Mouse (Mus musculus) MEL (cell line): Measurements from ENCODE around the gene Gapdh. TPM values are rescaled to one million over a fixed set of nuclear protein-coding genes. Genes with fewer than 3 reads are reported as not detected.

Experiments used
- DNase-seq: peaks from one replicate; pipeline ENCODE4 v3.0.0; 2011; ENCODE audit warnings: low read depth, low spot score
- H3K27ac ChIP-seq: 2 replicates; pipeline ENCODE4 v1.5.1; 2012; ENCODE audit warnings: low read depth, mild to moderate bottlenecking, control low read depth, low read length, moderate library complexity; ENCODE audit not compliant: control insufficient read depth
- H3K27me3 ChIP-seq, 2 experiments: fragments of 150-350 bp in 1 of 2; sonication (generic) in 1 of 2; 2 replicates each; pipeline ENCODE4 v1.6.1; 2012; ENCODE audit warnings: low read length in 2 of 2, mild to moderate bottlenecking in 2 of 2, improper control_type of control experiment in 1 of 2, moderate library complexity in 1 of 2; ENCODE audit not compliant: insufficient read depth in 2 of 2, control insufficient read depth in 1 of 2
- H3K36me3 ChIP-seq, 2 experiments: 2 replicates each; pipeline ENCODE4 v1.6.1; 2012 to 2014; ENCODE audit warnings: low read length in 2 of 2, improper control_type of control experiment in 1 of 2, inconsistent platforms in 1 of 2, mild to moderate bottlenecking in 1 of 2; ENCODE audit not compliant: insufficient read depth in 2 of 2, control insufficient read depth in 1 of 2
- H3K4me1 ChIP-seq, 2 experiments: fragments of 150-350 bp in 1 of 2; sonication (generic) in 1 of 2; 2 replicates each; pipeline ENCODE4 v1.6.1; 2012; ENCODE audit warnings: low read length in 2 of 2, improper control_type of control experiment in 1 of 2, mild to moderate bottlenecking in 1 of 2; ENCODE audit not compliant: insufficient read depth in 2 of 2, control insufficient read depth in 1 of 2
- H3K4me3 ChIP-seq, 2 experiments: fragments of 150-350 bp in 1 of 2; sonication (generic) in 1 of 2; 2 replicates each; pipeline ENCODE4 v1.5.1; 2012; ENCODE audit warnings: low read depth in 2 of 2, low read length in 2 of 2, mild to moderate bottlenecking in 2 of 2, moderate library complexity in 2 of 2, control low read depth in 1 of 2, improper control_type of control experiment in 1 of 2; ENCODE audit not compliant: control insufficient read depth in 1 of 2, insufficient read depth in 1 of 2
- H3K79me2 ChIP-seq: 2 replicates; pipeline ENCODE4 v1.6.1; 2012; ENCODE audit warnings: mild to moderate bottlenecking, low read length, moderate library complexity; ENCODE audit not compliant: control insufficient read depth, poor library complexity, insufficient read depth
- H3K9ac ChIP-seq: 2 replicates; pipeline ENCODE4 v1.6.1; 2012; ENCODE audit warnings: low read depth, mild to moderate bottlenecking, control low read depth, low read length, moderate library complexity; ENCODE audit not compliant: control insufficient read depth, poor library complexity, severe bottlenecking
- H3K9me3 ChIP-seq: fragments of 150-350 bp; sonication (generic); replicated peaks from 2 replicates; pipeline ENCODE4 v1.6.1; 2012; ENCODE audit warnings: mild to moderate bottlenecking, low read length, improper control_type of control experiment, moderate library complexity; ENCODE audit not compliant: insufficient read depth
- BHLHE40 ChIP-seq: IDR thresholded peaks from 2 replicates; pipeline ENCODE4 v1.6.1; 2012; ENCODE audit warnings: low read depth, mild to moderate bottlenecking, inconsistent platforms, low read length, improper control_type of control experiment, borderline replicate concordance
- CHD2 ChIP-seq: IDR thresholded peaks from 2 replicates; pipeline ENCODE4 v1.6.1; 2011; ENCODE audit warnings: low read length, improper control_type of control experiment
- CTCF ChIP-seq, 3 experiments: IDR thresholded peaks in 2 of 3; conservative IDR thresholded peaks in 1 of 3; 2 replicates each; pipeline ENCODE4 v1.5.1; 2011 to 2012; ENCODE audit warnings: low read length in 3 of 3, low read depth in 2 of 3, mild to moderate bottlenecking in 2 of 3, improper control_type of control experiment in 1 of 3, inconsistent platforms in 1 of 3, mixed read lengths in 1 of 3, moderate library complexity in 1 of 3; ENCODE audit not compliant: control insufficient read depth in 1 of 3, insufficient read depth in 1 of 3, poor library complexity in 1 of 3, severe bottlenecking in 1 of 3
- E2F4 ChIP-seq: IDR thresholded peaks from 2 replicates; pipeline ENCODE4 v1.6.1; 2011; ENCODE audit warnings: low read depth, low read length, improper control_type of control experiment, borderline replicate concordance
- EP300 ChIP-seq, 2 experiments: IDR thresholded peaks; 2 replicates each; pipeline ENCODE4 v1.6.1; 2011; ENCODE audit warnings: improper control_type of control experiment in 2 of 2, low read length in 2 of 2, low read depth in 1 of 2, mild to moderate bottlenecking in 1 of 2
- ETS1 ChIP-seq: IDR thresholded peaks from 2 replicates; pipeline ENCODE4 v1.6.1; 2012; ENCODE audit warnings: low read depth, mild to moderate bottlenecking, inconsistent platforms, low read length, improper control_type of control experiment, moderate library complexity
- GABPA ChIP-seq: IDR thresholded peaks from 2 replicates; pipeline ENCODE4 v1.6.1; 2012; ENCODE audit warnings: low read depth, mild to moderate bottlenecking, inconsistent platforms, low read length, improper control_type of control experiment, moderate library complexity
- HCFC1 ChIP-seq: IDR thresholded peaks from 2 replicates; pipeline ENCODE4 v1.6.1; 2012; ENCODE audit warnings: low read depth, mild to moderate bottlenecking, inconsistent platforms, low read length, improper control_type of control experiment, moderate library complexity
- JUND ChIP-seq: IDR thresholded peaks from 2 replicates; pipeline ENCODE4 v1.6.1; 2011; ENCODE audit warnings: low read depth, mild to moderate bottlenecking, improper control_type of control experiment, low read length
- MEF2A ChIP-seq: IDR thresholded peaks from 2 replicates; pipeline ENCODE4 v1.6.1; 2014; ENCODE audit warnings: low read depth, mild to moderate bottlenecking, inconsistent platforms, low read length, improper control_type of control experiment; ENCODE audit not compliant: poor library complexity, insufficient replicate concordance, severe bottlenecking; ENCODE audit errors: extremely low read depth
- MXI1 ChIP-seq: IDR thresholded peaks from 2 replicates; pipeline ENCODE4 v1.6.1; 2011; ENCODE audit warnings: mild to moderate bottlenecking, low read depth, low read length, improper control_type of control experiment
- MYB ChIP-seq: IDR thresholded peaks from 2 replicates; pipeline ENCODE4 v1.6.1; 2011; ENCODE audit warnings: mild to moderate bottlenecking, low read depth, low read length, improper control_type of control experiment
- MYC ChIP-seq: IDR thresholded peaks from 2 replicates; pipeline ENCODE4 v1.6.1; 2011; ENCODE audit warnings: low read depth, mild to moderate bottlenecking, low read length, improper control_type of control experiment, moderate library complexity
- NRF1 ChIP-seq: IDR thresholded peaks from 2 replicates; pipeline ENCODE4 v1.6.1; 2014; ENCODE audit warnings: low read depth, mild to moderate bottlenecking, inconsistent platforms, low read length, improper control_type of control experiment, moderate library complexity; ENCODE audit not compliant: poor library complexity, insufficient read depth, severe bottlenecking
- POLR2A ChIP-seq, 2 experiments: IDR thresholded peaks; 2 replicates each; pipeline ENCODE4 v1.6.1; 2011 to 2012; ENCODE audit warnings: low read length in 2 of 2, mild to moderate bottlenecking in 2 of 2, control low read depth in 1 of 2, improper control_type of control experiment in 1 of 2, low read depth in 1 of 2, moderate library complexity in 1 of 2; ENCODE audit not compliant: control insufficient read depth in 1 of 2, insufficient read depth in 1 of 2, poor library complexity in 1 of 2
- RAD21 ChIP-seq: IDR thresholded peaks from 2 replicates; pipeline ENCODE4 v1.6.1; 2011; ENCODE audit warnings: mild to moderate bottlenecking, low read depth, low read length, improper control_type of control experiment
- SMC3 ChIP-seq: IDR thresholded peaks from 2 replicates; pipeline ENCODE4 v1.6.1; 2011; ENCODE audit warnings: low read depth, low read length, improper control_type of control experiment
- TAL1 ChIP-seq: IDR thresholded peaks from 2 replicates; pipeline ENCODE4 v1.6.1; 2012; ENCODE audit warnings: mild to moderate bottlenecking, inconsistent platforms, low read length, moderate library complexity, mixed read lengths
- TCF12 ChIP-seq: IDR thresholded peaks from 2 replicates; pipeline ENCODE4 v1.6.1; 2014; ENCODE audit warnings: low read depth, mild to moderate bottlenecking, inconsistent platforms, low read length, improper control_type of control experiment, moderate library complexity
- USF1 ChIP-seq: IDR thresholded peaks from 2 replicates; pipeline ENCODE4 v1.6.1; 2014; ENCODE audit warnings: low read depth, mild to moderate bottlenecking, inconsistent platforms, low read length, improper control_type of control experiment, moderate library complexity
- USF2 ChIP-seq, 2 experiments: IDR thresholded peaks; 2 replicates each; pipeline ENCODE4 v1.6.1; 2011 to 2012; ENCODE audit warnings: improper control_type of control experiment in 2 of 2, low read length in 2 of 2, borderline replicate concordance in 1 of 2, inconsistent platforms in 1 of 2, low read depth in 1 of 2, mild to moderate bottlenecking in 1 of 2; ENCODE audit not compliant: insufficient read depth in 1 of 2
- ZC3H11A ChIP-seq: IDR thresholded peaks from 2 replicates; pipeline ENCODE4 v1.6.1; 2012; ENCODE audit warnings: low read depth, mild to moderate bottlenecking, inconsistent platforms, low read length, improper control_type of control experiment
- ZMIZ1 ChIP-seq: IDR thresholded peaks from 2 replicates; pipeline ENCODE4 v1.6.1; 2012; ENCODE audit warnings: low read depth, mild to moderate bottlenecking, inconsistent platforms, low read length, improper control_type of control experiment, moderate library complexity
- polyA plus RNA-seq, 2 experiments: library from polyadenylated mRNA; stranded (reverse) in 1 of 2; unstranded in 1 of 2; fragments of >175 nt in 1 of 2; fragments of >200 nt in 1 of 2; gene quantifications; 2 replicates each; pipeline versions ENCODE4 v1.2.1 to v1.2.4; 2012; ENCODE audit warnings: low replicate concordance in 2 of 2, low read depth in 1 of 2; ENCODE audit not compliant: insufficient read length in 2 of 2, insufficient read depth in 1 of 2, missing spikeins in 1 of 2
- total RNA-seq: library from RNA; depleted of rRNA; stranded (reverse); fragments of 300-350 nt; gene quantifications from 2 replicates; pipeline ENCODE4 v1.2.3, GENCODE M21; 2012

The Gapdh gene
- total and polyA plus RNA-seq, 3 experiments = 723 to 1,834 TPM; not detected in 1

DNA sequence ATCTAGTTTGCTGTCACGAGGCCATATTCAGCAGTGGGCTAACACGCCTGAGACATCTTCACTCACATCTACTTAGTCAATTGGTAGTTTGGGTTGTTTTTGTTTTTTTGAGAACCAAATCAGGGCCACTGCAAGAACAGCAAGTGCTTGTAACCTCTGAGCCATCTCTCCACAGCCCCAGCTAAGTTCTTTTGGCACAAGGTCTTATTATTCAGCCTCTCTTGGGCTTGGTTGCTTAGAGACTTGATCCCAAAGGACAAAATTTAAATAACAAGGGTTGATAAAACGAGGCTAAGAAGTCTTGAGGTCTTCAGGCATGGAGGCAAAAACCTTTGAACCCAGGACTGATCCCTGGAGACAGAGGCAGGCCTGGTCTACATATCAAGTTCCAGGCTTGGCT, 30.0 kb upstream of the Gapdh start:
- H3K79me2 ChIP-seq = peaks cover 16% of the 10 kb centered on the region
- TF ChIP-seq ZC3H11A (no peak), HCFC1 (no peak), NRF1 (no peak), E2F4 (no peak), TCF12 (no peak), ETS1 (no peak), CTCF (IDR thresholded peaks at IDR 0.05 in 2 of 3, conservative IDR thresholded peaks at IDR 0.05 in 1 of 3; ENCODE audit: control insufficient read depth in 1 of 3, insufficient read depth in 1 of 3, low read depth in 2 of 3, low read length in 3 of 3, poor library complexity in 1 of 3, severe bottlenecking in 1 of 3) (no peak), SMC3 (no peak), RAD21 (no peak), JUND (no peak), BHLHE40 (no peak), MEF2A (no peak), USF2 (IDR thresholded peaks at IDR 0.05; ENCODE audit: borderline replicate concordance in 1 of 2, insufficient read depth in 1 of 2, low read depth in 1 of 2, low read length in 2 of 2) (no peak), MYB (no peak), MXI1 (no peak), ZMIZ1 (no peak), EP300 (IDR thresholded peaks at IDR 0.05; ENCODE audit: low read depth in 1 of 2, low read length in 2 of 2) (no peak), TAL1 (no peak), MYC (no peak), USF1 (no peak)
- H3K36me3 ChIP-seq = peaks cover 8 to 14% of the 10 kb centered on the region in 2 experiments
- H3K4me1 ChIP-seq = peaks cover 0 to 6% of the 10 kb centered on the region in 2 experiments; a peak in 2 of 4 replicates
- no peak overlapping the region for H3K9ac ChIP-seq
- no peaks in the 10 kb centered on the region for H3K27me3 ChIP-seq
- no peak for DNase-seq
- no peak overlapping the region for H3K4me3 ChIP-seq
- H3K9me3 ChIP-seq = no peaks in the 10 kb centered on the region
- no peak overlapping the region for H3K27ac ChIP-seq

DNA sequence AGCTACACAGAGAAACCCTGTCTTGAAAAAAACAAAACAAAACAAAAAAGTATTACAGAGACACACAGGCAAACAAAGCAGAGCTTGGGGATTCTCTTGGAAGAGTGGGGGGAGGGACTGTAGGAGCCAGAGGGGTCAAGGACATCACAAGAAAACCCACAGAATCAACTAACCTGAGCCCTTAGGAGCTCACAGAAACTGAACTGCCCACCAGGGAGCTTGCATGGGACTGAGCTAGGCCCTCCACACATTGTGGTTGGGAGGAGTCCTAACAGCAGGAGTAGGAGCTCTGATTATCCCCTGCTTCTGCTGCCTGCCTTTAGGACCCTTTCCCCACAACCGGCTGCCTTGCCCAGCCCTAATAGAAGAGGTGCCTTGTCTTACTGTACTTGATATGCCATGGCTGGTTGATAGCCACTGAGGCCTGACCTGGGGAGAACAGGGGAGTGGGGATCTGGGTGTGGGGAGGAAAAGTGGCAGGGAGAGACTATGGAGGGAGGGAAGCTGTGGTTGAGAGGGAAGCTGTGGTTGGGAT, 29.3 kb upstream of the Gapdh start:
- peaks cover 0 to 6% of the 10 kb centered on the region in 2 experiments; a peak in 2 of 4 replicates for H3K4me1 ChIP-seq
- no peak for TF ChIP-seq TAL1
- no peak for TF ChIP-seq NRF1
- no peak for TF ChIP-seq POLR2A (IDR thresholded peaks at IDR 0.05; ENCODE audit: control insufficient read depth in 1 of 2, insufficient read depth in 1 of 2, low read depth in 1 of 2, low read length in 2 of 2, poor library complexity in 1 of 2)
- TF ChIP-seq SMC3 = no peak
- no peak for TF ChIP-seq HCFC1
- TF ChIP-seq CHD2 = no peak
- no peak for TF ChIP-seq GABPA
- no peak for TF ChIP-seq USF1
- no peak for TF ChIP-seq MYC
- TF ChIP-seq TCF12 = no peak
- no peak for TF ChIP-seq CTCF (IDR thresholded peaks at IDR 0.05 in 2 of 3, conservative IDR thresholded peaks at IDR 0.05 in 1 of 3; ENCODE audit: control insufficient read depth in 1 of 3, insufficient read depth in 1 of 3, low read depth in 2 of 3, low read length in 3 of 3, poor library complexity in 1 of 3, severe bottlenecking in 1 of 3)
- DNase-seq = no peak
- no peaks in the 10 kb centered on the region for H3K9me3 ChIP-seq
- no peak overlapping the region for H3K27ac ChIP-seq
- no peaks in the 10 kb centered on the region for H3K27me3 ChIP-seq
- peaks cover 23% of the 10 kb centered on the region for H3K79me2 ChIP-seq
- H3K9ac ChIP-seq = no peak overlapping the region
- peaks cover 8 to 14% of the 10 kb centered on the region in 2 experiments for H3K36me3 ChIP-seq
- H3K4me3 ChIP-seq = no peak overlapping the region
